In the genomic region with DNA sequence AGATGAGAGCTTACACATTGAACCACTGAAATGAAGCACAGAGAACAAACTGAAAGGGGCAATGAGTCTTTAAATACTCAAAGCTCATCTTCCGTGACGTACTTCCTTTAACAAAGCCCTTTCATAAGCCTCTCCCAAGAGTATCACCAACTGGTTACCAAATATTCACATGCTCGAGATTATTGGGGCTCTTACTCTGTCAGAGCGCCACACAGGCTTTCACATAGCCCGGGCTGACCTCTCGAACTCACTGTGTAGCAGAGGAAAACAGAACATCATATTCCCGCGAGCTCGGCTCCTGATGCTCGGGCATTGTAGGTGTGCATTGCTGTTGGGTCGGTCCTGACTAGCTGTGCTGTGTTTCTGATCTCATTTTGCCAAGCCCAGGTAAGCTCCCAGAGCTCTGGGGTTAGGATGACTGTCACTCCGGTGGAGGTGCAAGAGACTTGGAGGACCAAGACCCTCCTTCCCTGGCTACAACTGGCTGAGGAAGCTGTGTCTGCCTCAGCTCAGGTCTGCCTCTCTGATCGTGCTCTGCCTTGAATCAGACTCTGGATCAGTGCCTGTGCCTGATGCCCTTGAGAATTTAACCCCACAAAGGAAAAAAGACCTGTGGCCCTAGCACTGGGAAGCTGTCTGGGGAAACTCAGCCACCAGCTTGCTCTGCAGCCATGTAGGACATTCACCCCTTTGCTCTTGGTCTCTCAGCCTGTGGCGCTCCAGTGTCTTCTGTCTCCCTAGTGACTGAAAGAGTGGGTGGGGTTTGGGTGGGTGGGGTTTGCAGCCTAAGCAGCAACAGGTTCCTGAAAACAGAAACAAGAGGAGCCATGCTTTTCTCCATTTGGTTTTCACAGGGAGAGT, we compare ENCODE assay signal across 8 mouse cellular contexts. TPM values are rescaled to one million over a fixed set of nuclear protein-coding genes. Genes with fewer than 3 reads are reported as not detected.
DNase-seq lines count a peak whose midpoint lies in the region; ATAC-seq and TF ChIP-seq lines count a peak whose summit lies in the region.

No protein-coding gene starts in this region.

- in situ Hi-C loops in ES-E14 (cut with MboI; ENCODE audit: low sequenced_read_pairs in 2 of 2, unreplicated experiment in 2 of 2) = no loop called here

- H3K4me2 ChIP-seq in heart, postnatal 0 days (ENCODE audit: low read depth, low read length) = no peak overlapping the region
- H3K4me2 ChIP-seq in midbrain, postnatal 0 days (ENCODE audit: low read depth, low read length, poor library complexity, severe bottlenecking) = no peak overlapping the region

- TF ChIP-seq POLR2A in kidney, adult 2 months (IDR thresholded peaks at IDR 0.05; ENCODE audit: low read depth, low read length) = no peak

- intact Hi-C loops in left cerebral cortex, postnatal 4 days (cut with DNase I) = no loop called here

- H3K36me3 ChIP-seq in kidney, adult 2 months (ENCODE audit: control insufficient read depth, insufficient read depth, low read length) = peaks cover 2% of the 10 kb centered on the region; the same call in 1 of the 2 replicates
- no peaks in the 10 kb centered on the region for H3K36me3 ChIP-seq in ES-E14 (ENCODE audit: control insufficient read depth, insufficient read depth, low read length, poor library complexity, severe bottlenecking)
- H3K36me3 ChIP-seq in heart, postnatal 0 days (replicated peaks; ENCODE audit: control insufficient read depth, insufficient read depth, low read length) = no peaks in the 10 kb centered on the region; the same call in 1 of the 2 replicates
- H3K36me3 ChIP-seq in midbrain, postnatal 0 days (ENCODE audit: insufficient read depth, low read length) = no peaks in the 10 kb centered on the region

- ATAC-seq in heart, postnatal 0 days (ENCODE audit: insufficient read depth, low read depth) = no peak
- ATAC-seq in neutrophil, adult 5-6 weeks (ENCODE audit: extremely low read depth, insufficient number of reproducible peaks, low FRiP score, poor library complexity, severe bottlenecking) = peak; percentile 51
- ATAC-seq in midbrain, postnatal 0 days (ENCODE audit: low FRiP score) = no peak

- no peak for DNase-seq in kidney, adult 2 months
- no peak for DNase-seq in kidney, postnatal 14 days
- DNase-seq in ES-E14 (ENCODE audit: low read depth, low spot score) = no peak
- no peak for DNase-seq in heart, postnatal 0 days (ENCODE audit: low spot score)
- DNase-seq in left cerebral cortex, postnatal 4 days = no peak
- DNase-seq in midbrain, postnatal 0 days (ENCODE audit: low spot score) = no peak
- DNase-seq in neural tube, embryonic 10.5 days (ENCODE audit: extremely low spot score, low spot score) = no peak

- no peaks in the 10 kb centered on the region for H3K27me3 ChIP-seq in kidney, adult 2 months (replicated peaks; ENCODE audit: control insufficient read depth, insufficient read depth, low read length)
- no peaks in the 10 kb centered on the region for H3K27me3 ChIP-seq in heart, postnatal 0 days (ENCODE audit: control insufficient read depth, insufficient read depth, low read length)
- H3K27me3 ChIP-seq in midbrain, postnatal 0 days (ENCODE audit: insufficient read depth, low read length) = no peaks in the 10 kb centered on the region

- no peak for TF ChIP-seq EP300 in heart, postnatal 0 days (IDR thresholded peaks at IDR 0.05; ENCODE audit: low read depth)

- 44% methylated on average over 14 of the region's 14 CpGs for WGBS in kidney, adult 2 months
- 58% methylated on average over 14 of the region's 14 CpGs for WGBS in heart, postnatal 0 days
- 63% methylated on average over 14 of the region's 14 CpGs for WGBS in midbrain, postnatal 0 days

- TF ChIP-seq CTCF in kidney, adult 2 months (conservative IDR thresholded peaks at IDR 0.05; ENCODE audit: insufficient read depth, insufficient read length, low read depth, low read length) = no peak
- TF ChIP-seq CTCF in heart, postnatal 0 days (IDR thresholded peaks at IDR 0.05; ENCODE audit: low read depth) = no peak
- TF ChIP-seq CTCF in midbrain, postnatal 0 days (IDR thresholded peaks at IDR 0.05) = no peak

- peak overlapping the region; percentile 10; the same call in 1 of the 2 replicates for H3K9ac ChIP-seq in ES-E14 (ENCODE audit: insufficient read depth, low read depth, low read length, poor library complexity, severe bottlenecking)
- no peak overlapping the region for H3K9ac ChIP-seq in heart, postnatal 0 days (replicated peaks; ENCODE audit: low read depth, low read length)
- no peak overlapping the region for H3K9ac ChIP-seq in midbrain, postnatal 0 days (replicated peaks; ENCODE audit: low read length, poor library complexity, severe bottlenecking)

- H3K4me3 ChIP-seq in kidney, adult 2 months (ENCODE audit: insufficient read depth, low read depth, low read length) = no peak overlapping the region
- no peak overlapping the region for H3K4me3 ChIP-seq in ES-E14 (ENCODE audit: insufficient read depth in 1 of 2, low read depth in 1 of 2, low read length in 2 of 2, poor library complexity in 1 of 2, severe bottlenecking in 1 of 2)
- no peak overlapping the region for H3K4me3 ChIP-seq in heart, postnatal 0 days (ENCODE audit: low read depth, low read length)
- H3K4me3 ChIP-seq in midbrain, postnatal 0 days (ENCODE audit: low read depth, low read length) = no peak overlapping the region

- H3K9me3 ChIP-seq in ES-E14 (ENCODE audit: control insufficient read depth, insufficient read depth, low read depth, low read length) = no peaks in the 10 kb centered on the region
- no peaks in the 10 kb centered on the region for H3K9me3 ChIP-seq in heart, postnatal 0 days (replicated peaks; ENCODE audit: control insufficient read depth, low read length)
- H3K9me3 ChIP-seq in midbrain, postnatal 0 days (ENCODE audit: low read length) = no peaks in the 10 kb centered on the region

- H3K27ac ChIP-seq in kidney, adult 2 months (ENCODE audit: insufficient read depth, low read depth, low read length) = peak overlapping the region; percentile 62
- no peak overlapping the region for H3K27ac ChIP-seq in ES-E14 (ENCODE audit: insufficient read depth, low read depth, low read length, poor library complexity, severe bottlenecking)
- peak overlapping the region; percentile 69 for H3K27ac ChIP-seq in heart, postnatal 0 days (ENCODE audit: low read depth)
- no peak overlapping the region for H3K27ac ChIP-seq in midbrain, postnatal 0 days (ENCODE audit: low read depth, low read length)

- H3K4me1 ChIP-seq in kidney, adult 2 months (ENCODE audit: control insufficient read depth, insufficient read depth, low read length) = peaks cover 28% of the 10 kb centered on the region
- peaks cover 0 to 17% of the 10 kb centered on the region in 2 experiments; a peak in 3 of 4 replicates for H3K4me1 ChIP-seq in ES-E14 (ENCODE audit: control insufficient read depth in 2 of 2, insufficient read depth in 2 of 2, low read length in 2 of 2, poor library complexity in 1 of 2)
- peaks cover 31% of the 10 kb centered on the region for H3K4me1 ChIP-seq in heart, postnatal 0 days (ENCODE audit: control insufficient read depth, insufficient read depth)
- H3K4me1 ChIP-seq in midbrain, postnatal 0 days (ENCODE audit: insufficient read depth, low read length) = no peaks in the 10 kb centered on the region

RNA-seq across cellular contexts. Expression of gene Irak2, which starts 22.5 kb away (rescaled TPM):
- 53.8 and 67.1 TPM in 2 replicates for polyA plus RNA-seq in kidney, adult 2 months (2012; rRNA removed)
- 12.6 and 22.0 TPM in 2 replicates for total RNA-seq in ES-E14 (2012; rRNA removed)
- total RNA-seq in heart, postnatal 0 days (2014; rRNA removed; ENCODE audit: low replicate concordance) = 7.0 and 23.2 TPM in 2 replicates
- polyA plus RNA-seq in heart, postnatal 0 days (2015; fragmentation: Nextera tagmentation; extraction: Ambion mirVana) = 5.8 and 6.3 TPM in 2 replicates
- total RNA-seq in neutrophil, adult 5-6 weeks (2017) = 151 and 160 TPM in 2 replicates
- 1 to 10 TPM; 7.9 to 8.1 TPM for total RNA-seq in left cerebral cortex, postnatal 4 days (2021)
- 5.2 and 7.6 TPM in 2 replicates for total RNA-seq in midbrain, postnatal 0 days (2014; rRNA removed)
- 2.5 and 2.7 TPM in 2 replicates for polyA plus RNA-seq in midbrain, postnatal 0 days (2015; fragmentation: Nextera tagmentation; extraction: Ambion mirVana)

RNA-seq across cellular contexts. Expression of gene Tatdn2, which starts 36.1 kb away (rescaled TPM):
- 32.9 and 35.5 TPM in 2 replicates for polyA plus RNA-seq in kidney, adult 2 months (2012; rRNA removed)
- 62.6 and 70.6 TPM in 2 replicates for total RNA-seq in ES-E14 (2012; rRNA removed)
- 32.1 and 38.5 TPM in 2 replicates for total RNA-seq in heart, postnatal 0 days (2014; rRNA removed; ENCODE audit: low replicate concordance)
- 0.65 and 1.1 TPM in 2 replicates for polyA plus RNA-seq in heart, postnatal 0 days (2015; fragmentation: Nextera tagmentation; extraction: Ambion mirVana)
- 125 and 154 TPM in 2 replicates for total RNA-seq in neutrophil, adult 5-6 weeks (2017)
- total RNA-seq in left cerebral cortex, postnatal 4 days (2021) = 10 to 100 TPM; 95.0 to 98.1 TPM
- total RNA-seq in midbrain, postnatal 0 days (2014; rRNA removed) = 63.4 and 72.7 TPM in 2 replicates
- polyA plus RNA-seq in midbrain, postnatal 0 days (2015; fragmentation: Nextera tagmentation; extraction: Ambion mirVana) = 1.2 and 1.5 TPM in 2 replicates

RNA-seq across cellular contexts. Expression of gene Vhl, which starts 37.0 kb away (rescaled TPM):
- polyA plus RNA-seq in kidney, adult 2 months (2012; rRNA removed) = 19.0 and 24.6 TPM in 2 replicates
- 13.2 and 13.9 TPM in 2 replicates for total RNA-seq in ES-E14 (2012; rRNA removed)
- total RNA-seq in heart, postnatal 0 days (2014; rRNA removed; ENCODE audit: low replicate concordance) = 23.5 and 24.3 TPM in 2 replicates
- 17.2 and 18.0 TPM in 2 replicates for polyA plus RNA-seq in heart, postnatal 0 days (2015; fragmentation: Nextera tagmentation; extraction: Ambion mirVana)
- total RNA-seq in neutrophil, adult 5-6 weeks (2017) = 14.9 and 17.6 TPM in 2 replicates
- total RNA-seq in left cerebral cortex, postnatal 4 days (2021) = 10 to 100 TPM; 50.0 to 61.8 TPM
- 83.1 and 86.1 TPM in 2 replicates for total RNA-seq in midbrain, postnatal 0 days (2014; rRNA removed)
- polyA plus RNA-seq in midbrain, postnatal 0 days (2015; fragmentation: Nextera tagmentation; extraction: Ambion mirVana) = 64.9 and 70.4 TPM in 2 replicates

RNA-seq across cellular contexts. Expression of gene Brk1, which starts 56.1 kb away (rescaled TPM):
- polyA plus RNA-seq in kidney, adult 2 months (2012; rRNA removed) = 171 and 216 TPM in 2 replicates
- total RNA-seq in ES-E14 (2012; rRNA removed) = 81.8 and 113 TPM in 2 replicates
- total RNA-seq in heart, postnatal 0 days (2014; rRNA removed; ENCODE audit: low replicate concordance) = 174 and 265 TPM in 2 replicates
- 169 and 173 TPM in 2 replicates for polyA plus RNA-seq in heart, postnatal 0 days (2015; fragmentation: Nextera tagmentation; extraction: Ambion mirVana)
- 94.3 and 105 TPM in 2 replicates for total RNA-seq in neutrophil, adult 5-6 weeks (2017)
- total RNA-seq in left cerebral cortex, postnatal 4 days (2021) = 100 to 1,000 TPM; 166 to 181 TPM
- total RNA-seq in midbrain, postnatal 0 days (2014; rRNA removed) = 210 and 215 TPM in 2 replicates
- polyA plus RNA-seq in midbrain, postnatal 0 days (2015; fragmentation: Nextera tagmentation; extraction: Ambion mirVana) = 284 and 289 TPM in 2 replicates

RNA-seq across cellular contexts. Expression of gene Ghrl, which starts 59.0 kb away (rescaled TPM):
- polyA plus RNA-seq in kidney, adult 2 months (2012; rRNA removed) = 0.09 TPM in 1 of 2 replicates, not detected in the other
- 1.8 and 2.3 TPM in 2 replicates for total RNA-seq in ES-E14 (2012; rRNA removed)
- not detected in 2 replicates for total RNA-seq in heart, postnatal 0 days (2014; rRNA removed; ENCODE audit: low replicate concordance)
- 0.23 TPM in 1 of 2 replicates, not detected in the other for polyA plus RNA-seq in heart, postnatal 0 days (2015; fragmentation: Nextera tagmentation; extraction: Ambion mirVana)
- 0.74 TPM in 1 of 2 replicates, not detected in the other for total RNA-seq in neutrophil, adult 5-6 weeks (2017)
- total RNA-seq in left cerebral cortex, postnatal 4 days (2021) = not detected
- not detected in 2 replicates for total RNA-seq in midbrain, postnatal 0 days (2014; rRNA removed)
- 0.47 TPM in 1 of 2 replicates, not detected in the other for polyA plus RNA-seq in midbrain, postnatal 0 days (2015; fragmentation: Nextera tagmentation; extraction: Ambion mirVana)

Comparison
In these comparisons a context has a peak if more than half of its experiments do, and no peak if none do; other contexts are left out.
1. H3K27ac ChIP-seq: peak in kidney, adult 2 months (single experiment) and heart, postnatal 0 days (single experiment); none in ES-E14 (single experiment) and midbrain, postnatal 0 days (single experiment).